Mouse (Mus musculus) thymus, postnatal 4 days (tissue): ENCODE measurements around the gene Dapk1.
"Not testable (repeated sequence)": the region's sequence is repeated elsewhere in the genome, so short reads cannot be mapped to it uniquely, and the experiment has no call there.

Experiments used
- DNase-seq: peaks from one replicate; pipeline ENCODE4 v3.0.0; 2021

The Dapk1 gene

DNA sequence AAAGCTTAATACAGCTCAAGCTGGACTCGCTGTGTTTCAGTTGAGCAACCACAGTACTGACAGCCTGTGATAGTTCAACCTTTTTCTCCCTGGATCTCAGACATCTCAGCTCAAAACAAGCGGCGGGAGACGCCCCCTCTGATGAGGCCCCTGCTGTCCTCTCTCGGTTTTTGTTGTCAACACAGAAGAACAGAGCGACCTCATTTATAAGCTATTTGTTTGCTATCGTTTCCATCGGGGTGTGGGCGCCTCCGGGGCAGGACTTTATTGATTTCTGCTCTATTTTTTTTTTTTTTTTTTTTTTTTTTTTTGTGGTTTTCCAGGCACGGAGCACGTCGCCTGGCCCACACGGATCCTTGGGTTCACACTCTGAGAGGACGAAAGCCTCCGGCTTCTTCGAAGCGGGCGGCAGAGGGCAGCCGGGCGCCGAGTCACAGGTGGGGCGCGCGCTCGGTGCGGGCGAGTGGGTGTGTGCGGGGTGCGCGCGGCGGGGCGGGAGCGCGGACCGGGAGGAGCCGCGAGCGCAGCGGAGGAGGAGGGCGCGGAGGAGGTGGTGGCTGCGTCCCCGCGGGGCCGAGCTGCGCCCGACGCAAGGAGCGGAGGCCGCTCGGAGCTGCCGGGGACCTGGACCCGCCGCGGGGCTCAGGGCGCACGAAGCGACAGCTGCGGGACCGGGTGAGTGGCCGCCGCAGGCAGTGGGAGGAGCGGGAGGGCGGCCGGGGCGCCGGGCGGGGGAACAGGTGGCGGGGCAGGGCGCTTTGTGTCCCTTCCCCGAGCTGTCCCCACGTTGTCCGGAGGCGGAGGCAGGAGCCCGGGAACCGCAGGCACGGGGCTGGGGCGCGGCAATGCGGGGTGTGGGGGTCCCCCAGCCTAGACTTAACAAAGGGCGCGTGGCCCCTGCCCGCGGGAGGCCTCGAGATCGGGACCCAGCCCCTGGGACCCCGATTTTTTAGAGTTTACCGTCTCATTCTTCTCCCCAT is at the start of gene Dapk1:
Gene Dapk1, plus strand, starts transcription at position 512 of the 980 bp plus-strand sequence.
- DNase-seq, result peak; percentile 90

DNA sequence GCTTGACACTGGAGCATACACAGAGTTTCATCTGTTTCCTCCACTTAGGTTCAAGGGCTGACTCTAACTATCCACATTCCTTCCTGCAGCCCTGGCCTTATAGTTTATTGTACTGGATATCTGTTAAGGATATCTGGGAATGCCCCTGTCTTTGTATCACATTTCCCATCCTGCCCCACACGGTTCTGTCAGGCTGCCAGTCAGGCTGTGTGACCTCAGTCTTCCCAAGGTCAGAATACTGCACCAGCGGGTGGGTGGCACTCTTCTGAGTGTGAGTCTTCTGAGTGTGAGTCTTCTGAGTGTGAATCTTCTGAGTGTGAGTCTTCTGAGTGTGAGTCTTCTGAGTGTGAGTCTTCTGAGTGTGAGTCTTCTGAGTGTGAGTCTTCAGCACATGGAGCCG is 48.4 kb upstream of the Dapk1 start:
- DNase-seq, result no peak

DNA sequence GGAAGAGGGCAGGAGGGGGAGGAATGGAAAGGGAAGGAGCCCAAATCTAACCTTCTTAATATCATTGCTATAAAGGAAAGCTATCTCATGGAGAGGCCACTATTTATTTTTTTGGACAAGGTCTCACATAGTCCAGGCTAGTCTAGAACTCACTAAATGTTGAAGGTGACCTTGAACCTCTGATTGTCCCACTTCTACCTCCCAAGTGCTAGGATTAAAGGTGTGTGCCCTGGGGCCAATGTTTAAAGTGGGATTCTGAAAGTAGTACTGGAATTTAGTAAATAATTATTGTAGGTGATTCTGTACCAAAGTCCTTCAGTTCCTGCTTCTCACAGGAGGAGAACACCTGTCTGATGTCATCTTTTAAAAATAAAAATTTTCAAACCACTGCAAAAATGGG is 45.3 kb upstream of the Dapk1 start:
- DNase-seq, result no peak

DNA sequence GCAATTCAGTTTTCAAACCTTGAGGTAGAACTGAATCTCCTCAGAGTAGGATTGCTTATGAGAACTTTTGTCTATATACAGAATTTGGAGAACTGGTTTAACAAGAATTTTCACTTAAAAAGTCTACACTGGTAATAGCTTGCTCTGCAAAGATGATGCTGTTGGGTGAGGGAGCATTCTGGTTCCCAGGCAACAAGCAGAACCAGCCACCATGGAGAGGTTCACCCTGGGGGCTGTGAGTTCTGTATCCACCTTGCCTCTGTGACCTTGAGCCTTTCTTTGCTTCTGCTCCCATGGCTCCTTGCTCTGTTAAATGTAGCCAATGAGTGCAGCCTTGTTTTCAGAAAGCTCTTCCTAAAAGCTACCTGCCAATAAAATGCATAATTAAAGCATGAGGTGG is 44.8 kb upstream of the Dapk1 start:
- DNase-seq, result no peak

DNA sequence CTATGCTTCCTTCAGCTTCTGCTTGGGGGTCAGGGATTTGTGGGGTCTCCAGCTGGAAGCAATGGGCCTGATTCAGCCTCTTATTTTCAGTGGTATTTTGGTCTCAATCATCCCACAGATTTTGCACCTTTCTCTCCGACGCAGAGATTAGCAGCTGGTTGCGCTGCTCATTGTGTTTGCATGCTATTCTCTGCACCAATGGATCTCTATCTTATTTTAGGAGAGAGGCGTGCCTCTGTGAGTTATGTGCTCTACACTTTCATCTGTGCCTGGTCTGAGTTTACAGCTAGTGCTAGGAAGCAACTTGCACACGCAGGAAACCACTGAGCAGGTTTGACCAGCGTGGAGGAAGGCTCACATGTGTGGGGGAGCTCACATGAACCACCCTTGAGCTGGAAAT is 37.4 kb upstream of the Dapk1 start:
- no peak for DNase-seq

DNA sequence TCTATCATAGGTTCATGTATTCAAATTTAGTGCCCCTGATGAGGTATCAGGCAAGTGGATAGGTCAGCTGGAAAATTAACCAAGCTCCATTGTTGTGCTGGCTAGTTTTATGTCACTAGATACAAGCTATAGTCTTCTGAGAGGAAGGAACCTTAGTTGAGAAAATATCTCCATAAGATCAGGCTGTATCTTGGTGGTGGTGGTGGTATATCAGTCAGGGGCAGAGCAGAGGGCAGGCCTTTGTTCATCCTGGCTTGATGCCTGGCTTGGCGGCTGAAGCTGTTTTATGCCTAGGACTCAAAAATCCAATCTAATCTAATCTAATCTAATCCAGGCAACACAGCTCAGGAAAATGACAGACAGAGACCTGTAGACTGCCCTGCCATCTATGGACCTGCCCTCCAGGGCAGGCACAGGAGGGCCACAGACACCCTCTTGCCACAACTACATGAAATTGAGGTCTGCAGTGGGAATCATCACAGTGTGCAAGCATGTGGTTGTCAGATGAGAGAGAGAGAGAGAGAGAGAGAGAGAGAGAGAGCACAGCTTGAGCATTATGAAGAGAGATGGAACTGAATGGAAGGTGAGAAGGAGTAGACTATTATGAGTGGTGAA is 32.7 kb upstream of the Dapk1 start:
- DNase-seq, result no peak

DNA sequence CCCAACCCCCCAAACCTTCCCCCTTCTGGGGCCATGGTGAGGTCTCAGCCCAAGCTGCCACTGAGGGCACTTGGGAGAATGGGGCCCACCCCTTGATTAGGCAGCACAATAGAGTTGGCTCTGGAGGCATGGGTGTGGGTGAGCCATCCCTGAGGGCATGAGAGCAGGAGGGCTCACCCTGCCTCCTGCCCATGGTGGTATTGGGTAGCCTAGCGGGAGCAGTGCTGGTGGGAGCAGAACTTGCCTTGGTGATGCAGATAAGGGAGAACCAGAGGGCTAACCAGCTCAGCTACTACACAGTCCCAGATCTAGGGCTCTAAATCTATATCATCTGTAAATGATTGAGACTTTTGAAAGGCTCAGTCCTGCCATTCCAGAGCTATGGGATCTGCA is 32.2 kb upstream of the Dapk1 start:
- no peak for DNase-seq

DNA sequence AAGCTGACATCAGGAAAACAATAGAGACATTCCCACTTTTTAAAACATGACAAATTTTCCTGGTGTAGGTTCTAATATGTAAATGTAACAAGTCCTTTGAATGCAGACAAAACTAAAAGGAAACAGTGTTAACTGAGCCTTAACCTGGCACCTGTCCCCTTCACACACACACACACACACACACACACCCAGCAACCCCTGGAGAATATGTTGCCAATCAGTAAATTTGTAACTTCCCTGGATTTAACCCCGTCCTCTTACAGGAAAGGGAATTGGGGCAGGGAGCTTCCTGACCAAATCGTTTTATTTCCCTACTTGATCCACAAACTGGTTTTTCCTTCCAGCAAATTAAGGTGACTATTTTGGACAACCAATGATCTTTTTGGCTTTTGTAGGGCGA is 28.2 kb upstream of the Dapk1 start:
- DNase-seq, result no peak

DNA sequence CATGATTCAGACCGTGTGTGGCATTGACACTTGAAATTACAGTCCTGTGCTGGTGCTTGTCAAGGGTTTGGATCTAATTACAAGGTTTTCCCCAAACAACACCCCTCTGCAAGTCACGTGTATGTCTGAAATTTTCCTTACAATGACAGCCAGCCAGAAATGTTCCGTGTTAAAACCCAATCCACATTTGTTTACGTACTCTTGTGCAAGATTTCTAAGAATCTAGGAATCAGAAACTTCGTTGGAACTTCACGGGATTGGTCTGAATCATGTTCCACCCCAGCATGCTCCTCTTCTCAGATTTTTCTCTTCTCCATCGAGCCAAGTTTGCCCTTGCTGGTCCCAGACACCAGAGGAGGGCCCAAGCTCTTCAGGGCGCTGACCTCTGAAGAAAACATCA is 27.8 kb upstream of the Dapk1 start:
- no peak for DNase-seq

DNA sequence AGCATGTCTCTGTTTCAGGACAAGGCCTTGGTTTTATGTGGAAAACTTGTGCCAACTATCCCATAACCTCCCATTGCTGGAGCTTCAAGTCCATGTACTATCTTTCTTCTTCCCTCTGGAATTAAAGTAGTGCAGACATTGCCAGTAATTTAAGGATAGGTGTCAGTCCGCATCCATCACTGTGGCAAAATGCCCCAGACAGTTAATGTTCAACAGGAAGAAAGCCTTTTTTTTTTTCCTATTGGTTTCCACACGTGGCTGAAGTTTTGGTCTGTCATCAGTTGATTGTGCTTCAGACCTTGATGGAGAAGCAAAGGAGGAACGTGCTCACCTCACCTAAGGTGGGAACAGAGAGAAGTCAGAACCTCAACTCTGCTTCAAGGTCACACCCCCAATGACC is 23.2 kb upstream of the Dapk1 start:
- no peak for DNase-seq

DNA sequence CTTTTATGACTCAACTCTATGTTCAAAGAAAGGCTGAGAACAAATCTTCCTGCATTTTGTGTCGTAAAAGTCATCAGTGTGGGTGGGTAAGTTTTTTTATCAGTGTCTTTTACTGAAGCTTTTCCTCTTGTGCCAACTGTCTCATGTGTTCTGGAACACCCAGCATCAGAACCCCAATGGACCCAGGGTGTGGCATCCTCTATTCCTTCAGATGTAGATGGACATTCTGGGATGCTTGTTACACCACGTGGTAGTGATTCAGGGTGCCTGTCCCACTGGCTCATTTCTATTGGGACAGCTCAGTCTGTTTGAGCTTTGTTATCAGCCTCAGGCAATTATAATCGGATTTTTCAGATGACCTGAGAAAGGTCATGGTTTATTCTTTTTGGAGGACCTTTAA is 6.9 kb upstream of the Dapk1 start:
- DNase-seq, result no peak

DNA sequence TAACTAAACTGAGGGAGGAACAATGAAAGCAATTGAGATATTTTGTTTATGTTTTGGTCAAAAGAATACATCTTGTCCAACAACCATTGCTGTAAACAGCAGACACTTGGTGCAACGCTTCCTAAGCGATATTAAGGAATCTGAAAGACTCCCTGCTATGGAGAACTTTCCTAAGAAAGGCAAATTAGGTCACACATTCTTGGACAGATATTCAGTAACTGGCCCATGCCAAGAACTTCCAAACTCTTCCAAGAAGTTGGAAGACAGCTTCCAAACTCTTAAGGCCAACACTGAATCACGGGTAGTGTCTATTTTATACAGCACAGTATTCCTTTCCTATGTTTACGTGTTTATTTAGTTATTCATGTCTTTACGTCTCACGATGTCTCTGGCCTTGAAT is 6.2 kb upstream of the Dapk1 start:
- no peak for DNase-seq

DNA sequence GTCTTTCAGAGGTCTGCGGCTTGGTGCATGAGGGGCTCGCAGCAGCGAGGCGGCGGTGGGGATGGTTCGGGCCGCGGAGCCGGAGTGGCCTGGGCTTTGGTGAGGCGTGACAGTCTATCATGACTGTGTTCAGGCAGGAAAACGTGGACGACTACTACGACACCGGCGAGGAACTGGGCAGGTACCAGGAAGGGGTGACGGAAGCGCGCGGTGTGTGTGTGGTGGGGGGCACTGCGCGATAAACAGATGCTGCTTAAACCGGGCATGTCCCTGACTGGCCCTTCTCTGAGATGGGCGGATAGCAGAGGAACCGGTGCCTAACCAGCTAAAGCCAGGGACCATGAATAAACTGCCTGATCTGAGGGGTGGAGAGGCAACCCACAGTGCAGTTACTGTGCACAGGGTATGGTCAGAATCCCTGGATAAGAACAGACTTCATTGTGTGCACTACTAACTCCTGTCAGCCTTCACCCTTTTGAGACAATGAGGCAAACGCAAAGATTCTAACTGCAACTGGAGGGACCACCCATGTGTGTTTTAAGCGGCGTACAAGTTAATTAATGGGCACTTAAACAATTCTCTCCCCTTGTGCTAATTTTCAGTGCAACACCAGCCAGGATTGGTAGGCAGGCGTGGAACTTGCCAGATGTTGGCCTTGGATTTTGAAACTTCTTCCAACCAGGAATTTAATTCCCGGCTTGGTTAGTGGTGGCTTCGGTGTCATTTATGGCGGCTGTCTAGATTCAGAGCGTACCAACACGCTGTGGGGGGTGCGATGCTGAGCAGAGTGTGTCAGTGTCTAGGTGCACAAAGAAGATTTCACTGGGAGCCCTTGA is 887 bp downstream of the Dapk1 start:
- DNase-seq, result peak; percentile 69

DNA sequence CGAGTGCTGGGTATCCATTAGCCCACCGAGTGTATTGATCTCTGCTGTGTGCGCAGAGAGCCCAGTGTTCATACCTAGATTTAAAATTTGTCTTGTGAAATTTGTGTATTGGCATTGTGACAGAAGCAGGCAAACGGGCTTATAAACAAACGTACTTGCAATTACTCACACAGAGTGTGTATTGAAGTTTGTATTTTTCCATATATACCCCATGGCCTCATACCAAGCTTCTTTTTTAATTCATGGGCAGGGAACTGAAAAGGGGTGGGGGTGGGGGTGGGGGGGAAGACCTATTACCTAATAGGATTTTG is 1.5 kb downstream of the Dapk1 start:
- no peak for DNase-seq

DNA sequence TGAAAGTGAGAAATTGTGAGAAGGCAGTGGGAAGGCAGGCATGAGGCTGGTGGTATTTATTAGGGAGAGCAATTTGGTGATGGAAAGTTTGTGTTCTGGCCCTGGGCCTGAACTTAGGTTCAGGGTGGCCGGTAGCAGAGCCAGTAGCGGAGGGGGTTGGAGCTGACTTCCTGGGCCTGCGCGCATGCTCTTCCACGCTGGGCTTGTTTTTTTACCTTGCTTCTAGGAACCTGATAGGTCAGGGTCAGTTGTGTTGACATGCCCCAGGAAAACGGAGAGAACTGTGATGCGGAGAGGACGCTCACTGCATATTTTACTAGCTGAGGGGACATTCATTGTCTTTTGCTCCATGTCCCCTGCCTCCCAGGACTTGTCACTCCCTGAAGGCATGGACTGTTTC is 5.7 kb downstream of the Dapk1 start:
- no peak for DNase-seq

DNA sequence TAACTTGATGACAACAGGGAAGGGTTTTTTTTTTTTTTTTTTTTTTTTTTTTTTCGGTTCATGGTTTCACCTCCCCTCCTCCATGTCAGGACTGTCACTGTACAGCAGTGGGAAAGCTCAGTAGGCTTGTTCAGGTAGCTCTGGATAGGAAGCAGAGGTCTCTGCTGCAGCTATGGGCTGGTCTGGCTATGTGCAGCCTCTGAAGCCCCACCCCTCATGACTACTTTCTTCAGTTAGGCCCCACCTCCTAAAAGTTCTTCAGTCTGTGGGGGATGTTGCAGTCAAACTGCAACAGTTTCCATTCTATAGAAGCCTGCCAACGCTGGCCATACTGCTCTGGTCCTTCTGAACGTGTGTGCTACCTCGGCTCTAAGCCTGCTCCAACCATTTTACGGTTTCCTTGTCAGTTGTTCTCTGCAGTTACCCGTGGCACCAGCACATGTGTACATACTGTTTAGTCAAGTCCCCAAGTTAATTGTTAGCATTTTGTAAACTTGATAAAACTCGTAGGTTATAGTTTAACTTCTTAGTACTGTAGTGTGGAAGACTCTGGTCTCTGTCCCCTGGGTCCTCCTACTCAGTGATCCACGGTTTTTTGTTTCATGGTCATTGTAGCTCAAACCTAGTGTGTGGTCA is 6.8 kb downstream of the Dapk1 start:
- DNase-seq, result peak; percentile 19

DNA sequence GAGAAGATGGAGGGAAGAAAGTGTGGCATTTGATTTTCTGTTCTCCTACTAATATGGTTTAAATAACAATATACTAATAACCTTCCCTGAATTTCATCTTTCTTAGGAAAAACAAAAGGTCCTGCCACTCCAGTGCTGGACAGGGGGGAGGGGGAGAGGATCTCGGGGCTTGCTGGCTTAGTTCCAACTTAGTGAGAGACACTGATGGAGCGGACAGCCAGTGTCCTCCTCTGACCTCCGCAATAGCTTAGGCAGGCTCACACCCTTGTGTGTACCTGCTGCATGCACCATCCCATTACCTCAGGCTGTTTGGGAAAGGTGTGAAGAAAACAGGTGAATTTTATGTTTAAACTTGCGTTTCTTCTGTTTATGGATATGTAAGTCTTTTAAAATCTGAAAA is 7.5 kb downstream of the Dapk1 start:
- DNase-seq, result no peak

DNA sequence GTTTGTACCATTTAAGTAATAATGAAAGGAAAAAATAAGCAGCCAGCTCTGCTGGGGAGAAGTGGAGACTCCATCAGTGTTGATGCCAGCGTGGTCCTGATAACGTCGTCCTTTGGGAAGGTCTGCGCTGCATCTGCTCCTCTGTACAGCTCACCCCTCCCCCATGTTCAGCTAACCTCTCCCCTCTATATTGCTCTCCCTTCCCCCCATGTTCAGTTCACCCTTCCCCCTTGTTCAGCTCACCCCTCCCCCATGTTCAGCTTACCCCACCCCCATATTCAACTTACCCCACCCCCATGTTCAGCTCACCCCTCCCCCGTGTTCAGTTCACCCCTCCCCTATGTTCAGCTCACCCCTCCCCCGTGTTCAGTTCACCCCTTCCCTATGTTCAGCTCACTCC is 8.8 kb downstream of the Dapk1 start:
- DNase-seq, result no peak

DNA sequence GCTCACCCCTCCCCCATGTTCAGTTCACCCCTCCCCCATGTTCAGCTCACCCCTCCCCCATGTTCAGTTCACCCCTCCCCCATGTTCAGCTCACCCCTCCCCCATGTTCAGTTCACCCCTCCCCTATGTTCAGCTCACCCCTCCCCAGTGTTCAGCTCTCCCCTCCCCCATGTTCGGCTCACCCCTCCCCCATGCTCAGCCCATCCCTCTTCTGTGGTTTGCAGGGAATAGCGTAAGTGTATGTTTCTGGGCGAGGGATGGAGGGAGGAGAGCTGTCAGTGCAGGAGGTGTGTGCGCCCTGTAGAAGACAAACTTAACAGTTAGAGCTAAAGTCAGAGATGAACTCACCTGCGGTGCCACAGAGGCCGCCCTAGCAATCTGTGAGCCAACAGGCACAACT is 9.2 kb downstream of the Dapk1 start:
- DNase-seq, result not testable (repeated sequence)

DNA sequence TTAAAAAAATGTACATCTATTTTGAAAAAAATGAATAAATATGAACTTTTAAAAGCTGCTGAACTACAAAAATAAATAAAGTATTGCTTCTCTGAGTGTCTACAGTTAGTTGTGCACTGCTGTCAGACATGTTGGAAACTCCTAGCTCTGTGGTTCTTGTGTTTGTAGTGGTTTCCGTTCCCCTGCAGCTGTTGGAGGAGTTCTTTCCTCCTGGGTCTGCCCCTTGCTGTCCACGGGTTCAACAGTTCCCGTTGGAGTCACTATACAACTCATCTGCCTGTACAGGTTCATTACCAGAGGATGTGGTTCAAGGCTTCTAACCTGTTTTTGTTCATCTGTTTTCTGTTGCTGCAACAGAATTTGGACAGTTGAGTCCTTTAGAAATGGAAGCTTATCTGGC is 10.4 kb downstream of the Dapk1 start:
- DNase-seq, result no peak

DNA sequence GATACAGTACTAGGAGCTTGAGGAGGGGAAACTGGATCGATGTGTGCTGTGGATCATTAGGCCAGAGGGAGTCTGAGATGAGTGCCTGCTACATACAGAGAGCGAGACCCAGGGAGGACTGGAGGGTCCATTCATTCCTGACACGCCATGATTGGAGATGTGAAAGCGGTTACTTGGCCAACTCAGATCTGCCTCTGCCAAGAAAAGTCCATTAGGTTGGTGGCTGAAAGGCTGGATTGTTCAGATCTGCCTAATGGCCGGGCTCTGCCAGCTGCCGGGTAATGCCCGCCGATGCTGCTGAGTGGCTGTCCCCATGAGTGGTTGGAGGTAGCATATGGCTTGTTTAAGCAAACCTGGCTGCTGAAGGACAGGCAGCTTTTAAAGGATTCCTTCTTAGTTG is 12.4 kb downstream of the Dapk1 start:
- DNase-seq, result no peak

DNA sequence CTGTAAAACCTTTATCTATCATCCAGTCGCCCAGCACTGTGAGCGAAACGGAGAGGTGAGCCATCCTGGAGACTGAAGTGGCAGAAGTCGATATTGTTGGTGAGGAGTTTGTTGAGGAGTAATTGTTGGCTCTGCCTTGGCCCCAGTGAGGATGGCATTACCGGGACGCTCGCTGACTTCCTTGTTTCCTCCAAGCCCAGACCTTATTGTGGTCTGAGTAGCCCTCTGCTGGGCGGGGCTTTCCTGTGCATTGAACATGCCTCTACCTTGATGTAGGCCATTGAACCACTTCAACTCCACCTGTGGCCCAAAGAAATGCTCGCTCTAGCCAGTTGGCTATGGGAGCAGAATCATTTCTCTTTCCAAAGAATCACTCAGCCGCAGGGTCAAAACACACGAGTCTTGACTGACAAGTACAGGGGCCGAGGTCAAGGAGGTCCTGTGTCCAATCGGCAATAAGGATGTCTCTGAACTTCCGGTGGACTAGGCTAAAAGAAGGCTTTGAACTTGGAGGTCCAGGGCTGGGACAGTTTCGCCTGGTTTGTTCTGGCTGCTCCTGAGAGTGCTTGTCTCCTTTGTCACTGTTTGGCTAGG is 13.4 kb downstream of the Dapk1 start:
- DNase-seq, result no peak

DNA sequence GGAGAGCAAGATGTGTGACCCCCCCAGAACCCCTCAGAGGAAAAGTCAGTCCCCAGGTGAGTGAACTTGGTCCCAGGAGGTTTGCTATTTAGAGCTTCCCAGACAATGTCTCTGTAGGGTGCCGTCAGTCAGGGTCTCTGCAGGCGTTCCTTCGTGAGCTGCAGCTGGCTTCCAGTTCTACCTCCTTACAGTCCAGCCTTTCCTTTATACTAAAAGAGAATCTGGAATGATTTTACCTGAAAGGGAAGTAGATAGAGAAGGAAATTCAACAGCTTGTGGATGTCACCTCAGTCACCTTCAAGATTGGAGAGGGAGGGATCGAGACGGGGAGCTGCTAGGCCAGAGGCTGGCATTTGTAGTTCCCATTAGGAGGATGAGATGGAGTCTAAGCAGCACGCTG is 14.3 kb downstream of the Dapk1 start:
- DNase-seq, result no peak
